Mouse (Mus musculus): Measurements from ENCODE around the gene Pcgf6. TPM values are rescaled to one million over a fixed set of nuclear protein-coding genes. Genes with fewer than 3 reads are reported as not detected.
A peak's percentile ranks its signal among the peaks of the same experiment; 100 is the strongest.

Pcgf6 gene
- total and polyA plus RNA-seq, 2 experiments from 2014 or later, result 17.9 to 20.0 TPM

GRCm38 (mm10) chr19:47013340-47014158, 37.2 kb downstream of the Pcgf6 start:
- peak overlapping the region; percentile 67 for H3K4me2 ChIP-seq (ENCODE audit: low read depth, low read length)
- H3K9me3 ChIP-seq (ENCODE audit: low read length), result no peaks in the 10 kb centered on the region
- 10% methylated on average over 20 of the region's 20 CpGs for WGBS
- peak overlapping the region; percentile 98 for H3K27ac ChIP-seq
- 0 out of 2 replicates have a peak, but pooled peaks cover 7% of the 10 kb centered on the region for H3K27me3 ChIP-seq (ENCODE audit: insufficient read depth, low read length)
- H3K4me1 ChIP-seq (ENCODE audit: insufficient read depth, low read length), result 0 out of 2 replicates have a peak, but pooled peaks cover 8% of the 10 kb centered on the region
- peak overlapping the region; percentile 92 for H3K9ac ChIP-seq (replicated peaks; ENCODE audit: low read length)
- no peak for TF ChIP-seq CTCF (IDR thresholded peaks at IDR 0.05; ENCODE audit: low read depth)
- peak overlapping the region; percentile 73 for H3K4me3 ChIP-seq (ENCODE audit: low read length)
- H3K36me3 ChIP-seq (ENCODE audit: insufficient read depth, low read length), result no peaks in the 10 kb centered on the region
- peak; percentile 25 for DNase-seq (ENCODE audit: low spot score)
- ATAC-seq, result no peak

DNA sequence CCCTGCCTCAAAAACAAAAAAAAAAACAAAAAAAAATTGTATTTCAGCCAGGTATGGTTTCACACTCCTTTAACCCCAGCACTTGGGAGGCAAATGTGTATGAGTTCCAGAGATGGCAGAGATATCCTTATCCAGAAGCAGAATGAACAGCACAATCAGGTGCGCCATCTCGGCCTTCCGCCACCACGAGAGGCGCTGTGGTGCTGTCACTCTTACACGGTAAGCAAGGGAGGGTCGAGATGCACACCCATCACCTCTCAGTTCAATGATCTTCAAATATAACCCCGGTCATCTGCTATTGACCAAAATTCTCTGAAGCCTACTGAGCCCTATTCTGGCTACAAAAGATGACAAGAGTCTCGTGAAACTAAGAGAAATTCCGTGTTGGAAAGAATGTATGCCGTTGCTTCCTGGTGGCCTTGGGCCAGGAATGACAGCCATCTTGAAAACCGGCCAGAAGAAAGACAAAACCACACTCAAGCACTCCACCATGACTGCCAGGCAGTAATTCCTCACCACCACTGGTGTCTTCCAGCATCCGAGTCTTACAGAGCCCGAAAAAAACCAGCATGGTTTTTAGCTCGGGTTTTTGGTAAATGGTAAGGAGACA, 38.1 kb downstream of the Pcgf6 start:
- H3K9ac ChIP-seq (replicated peaks; ENCODE audit: low read length), result no peak overlapping the region
- WGBS, result 79% methylated on average over 15 of the region's 15 CpGs
- no peak for DNase-seq (ENCODE audit: low spot score)
- no peak for TF ChIP-seq CTCF (IDR thresholded peaks at IDR 0.05; ENCODE audit: low read depth)
- 0 out of 2 replicates have a peak, but pooled peaks cover 4% of the 10 kb centered on the region for H3K4me1 ChIP-seq (ENCODE audit: insufficient read depth, low read length)
- H3K4me3 ChIP-seq (ENCODE audit: low read length), result peak overlapping the region; percentile 73; the same call in 1 of the 2 replicates
- H3K27me3 ChIP-seq (ENCODE audit: insufficient read depth, low read length), result 0 out of 2 replicates have a peak, but pooled peaks cover 7% of the 10 kb centered on the region
- no peak for ATAC-seq
- H3K36me3 ChIP-seq (ENCODE audit: insufficient read depth, low read length), result no peaks in the 10 kb centered on the region
- H3K9me3 ChIP-seq (ENCODE audit: low read length), result no peaks in the 10 kb centered on the region
- H3K27ac ChIP-seq, result 0 out of 2 replicates have a peak overlapping the region, but pooled peaks have one; percentile 98
- no peak overlapping the region for H3K4me2 ChIP-seq (ENCODE audit: low read depth, low read length)

DNA sequence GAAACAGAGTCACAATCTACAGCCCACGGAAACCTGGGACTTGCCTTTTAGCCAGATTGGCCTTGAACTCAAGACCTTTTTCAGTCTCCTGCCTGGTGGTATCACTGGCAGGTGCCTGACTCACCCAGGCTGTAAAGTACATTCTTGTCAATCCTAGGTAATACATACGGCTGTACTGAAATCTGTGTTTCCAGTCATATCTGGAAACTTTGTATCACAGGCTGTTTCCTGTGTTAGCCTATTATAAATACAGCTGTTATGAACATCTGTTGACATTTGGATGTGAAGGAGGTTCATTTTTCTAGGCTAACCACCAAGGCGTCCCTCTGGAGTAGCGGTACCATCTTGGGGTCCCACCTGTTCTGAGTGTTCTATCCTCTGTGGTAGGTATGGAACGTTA, 40.8 kb downstream of the Pcgf6 start:
- Histone ChIP-seq H3K4me2 (ENCODE audit: low read depth, low read length) (no peak overlapping the region), H3K36me3 (ENCODE audit: insufficient read depth, low read length) (no peaks in the 10 kb centered on the region), H3K9ac (replicated peaks; ENCODE audit: low read length) (no peak overlapping the region), H3K4me3 (ENCODE audit: low read length) (no peak overlapping the region), H3K27ac (no peak overlapping the region), H3K4me1 (ENCODE audit: insufficient read depth, low read length) (0 out of 2 replicates have a peak, but pooled peaks cover 4% of the 10 kb centered on the region), H3K27me3 (ENCODE audit: insufficient read depth, low read length) (no peaks in the 10 kb centered on the region), H3K9me3 (ENCODE audit: low read length) (no peaks in the 10 kb centered on the region)
- no peak for ATAC-seq
- no peak for DNase-seq (ENCODE audit: low spot score)
- TF ChIP-seq CTCF (IDR thresholded peaks at IDR 0.05; ENCODE audit: low read depth), result no peak
- WGBS, result 91% methylated on average over 5 of the region's 5 CpGs

DNA sequence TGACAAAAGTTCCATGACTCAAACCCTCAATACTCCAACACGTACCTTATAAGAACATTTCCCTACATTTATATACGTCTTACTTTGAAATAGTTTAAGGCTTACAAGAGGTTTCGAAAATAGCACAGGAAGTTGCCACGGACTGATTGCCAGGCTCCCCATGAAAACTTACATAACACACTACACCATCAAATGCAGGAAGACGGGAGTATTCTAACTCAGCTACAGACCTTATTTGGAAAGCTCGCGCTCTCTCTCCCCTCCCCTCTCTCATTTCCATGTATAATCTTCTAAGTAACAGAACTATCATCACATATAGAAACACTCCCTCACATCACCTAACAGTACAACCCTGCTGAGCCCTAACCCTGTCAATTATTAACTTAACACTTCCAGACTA, 41.3 kb downstream of the Pcgf6 start:
- no peaks in the 10 kb centered on the region for H3K27me3 ChIP-seq (ENCODE audit: insufficient read depth, low read length)
- H3K36me3 ChIP-seq (ENCODE audit: insufficient read depth, low read length), result no peaks in the 10 kb centered on the region
- H3K27ac ChIP-seq, result no peak overlapping the region
- no peak overlapping the region for H3K9ac ChIP-seq (replicated peaks; ENCODE audit: low read length)
- no peak for ATAC-seq
- no peaks in the 10 kb centered on the region for H3K9me3 ChIP-seq (ENCODE audit: low read length)
- no peak overlapping the region for H3K4me3 ChIP-seq (ENCODE audit: low read length)
- WGBS, result 88% methylated on average over 7 of the region's 7 CpGs
- DNase-seq (ENCODE audit: low spot score), result no peak
- no peak for TF ChIP-seq CTCF (IDR thresholded peaks at IDR 0.05; ENCODE audit: low read depth)
- H3K4me1 ChIP-seq (ENCODE audit: insufficient read depth, low read length), result 0 out of 2 replicates have a peak, but pooled peaks cover 4% of the 10 kb centered on the region
- no peak overlapping the region for H3K4me2 ChIP-seq (ENCODE audit: low read depth, low read length)

- 6% methylated on average over 4 of the region's 4 CpGs for WGBS
- H3K4me2 ChIP-seq (ENCODE audit: low read depth, low read length), result no peak overlapping the region
- no peaks in the 10 kb centered on the region for H3K4me1 ChIP-seq (ENCODE audit: insufficient read depth, low read length)
- no peak overlapping the region for H3K4me3 ChIP-seq (ENCODE audit: low read length)
- no peak for ATAC-seq
- no peak for TF ChIP-seq CTCF (IDR thresholded peaks at IDR 0.05; ENCODE audit: low read depth)
- H3K36me3 ChIP-seq (ENCODE audit: insufficient read depth, low read length), result no peaks in the 10 kb centered on the region
- H3K27ac ChIP-seq, result no peak overlapping the region
- no peaks in the 10 kb centered on the region for H3K9me3 ChIP-seq (ENCODE audit: low read length)
- no peaks in the 10 kb centered on the region for H3K27me3 ChIP-seq (ENCODE audit: insufficient read depth, low read length)
- H3K9ac ChIP-seq (replicated peaks; ENCODE audit: low read length), result no peak overlapping the region
- no peak for DNase-seq (ENCODE audit: low spot score)
Measured at GRCm38 (mm10) chr19:47006321-47006720, 44.4 kb downstream of the Pcgf6 start.

DNA sequence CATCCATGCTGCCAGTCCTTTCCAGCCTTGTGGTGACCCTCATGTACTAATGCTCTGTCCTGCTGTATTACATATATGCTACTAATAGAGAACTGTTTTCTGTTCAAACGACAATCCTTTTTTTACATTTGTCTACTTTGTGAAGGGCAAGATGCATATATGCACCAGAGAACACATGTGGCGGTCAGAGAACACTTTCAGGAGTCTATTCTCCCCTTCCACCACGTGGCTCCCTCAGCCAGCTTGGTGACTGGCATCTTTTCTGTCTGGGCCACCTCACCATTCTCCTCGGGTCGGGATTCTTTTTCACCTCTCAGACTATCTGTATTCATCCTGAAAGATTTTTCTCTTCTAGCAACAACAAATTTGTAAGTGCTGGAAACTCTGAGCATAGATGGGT, 44.8 kb downstream of the Pcgf6 start:
- DNase-seq (ENCODE audit: low spot score), result no peak
- H3K36me3 ChIP-seq (ENCODE audit: insufficient read depth, low read length), result no peaks in the 10 kb centered on the region
- TF ChIP-seq CTCF (IDR thresholded peaks at IDR 0.05; ENCODE audit: low read depth), result no peak
- no peak for ATAC-seq
- H3K9me3 ChIP-seq (ENCODE audit: low read length), result no peaks in the 10 kb centered on the region
- no peaks in the 10 kb centered on the region for H3K4me1 ChIP-seq (ENCODE audit: insufficient read depth, low read length)
- H3K27ac ChIP-seq, result no peak overlapping the region
- no peak overlapping the region for H3K4me2 ChIP-seq (ENCODE audit: low read depth, low read length)
- H3K9ac ChIP-seq (replicated peaks; ENCODE audit: low read length), result no peak overlapping the region
- H3K27me3 ChIP-seq (ENCODE audit: insufficient read depth, low read length), result no peaks in the 10 kb centered on the region
- 61% methylated on average over 5 of the region's 5 CpGs for WGBS
- no peak overlapping the region for H3K4me3 ChIP-seq (ENCODE audit: low read length)

Data from hindbrain, postnatal 0 days (tissue).